In genomic region chr11:54062753-54063471, GRCm38 (mm10) we compare ENCODE assay signal across 8 mouse cellular contexts. TPM values are rescaled to one million over a fixed set of nuclear protein-coding genes. Genes with fewer than 3 reads are reported as not detected.
A peak's percentile ranks its signal among the peaks of the same experiment; 100 is the strongest.
DNase-seq lines count a peak whose midpoint lies in the region; ATAC-seq lines count a peak whose summit lies in the region.
"Had no signal": no experiment of that assay in that cellular context is flagged by ENCODE, and none has a peak within 500 bp of the region (broad histone marks: within the 10 kb centered on the region; RNA-seq: fewer than 3 reads in every experiment).

No protein-coding gene starts in this region.

- H3K9ac ChIP-seq in midbrain, embryonic 15.5 days = no peak overlapping the region
- H3K9ac ChIP-seq in embryonic facial prominence, embryonic 13.5 days = no peak overlapping the region
- H3K9ac ChIP-seq: lung, embryonic 15.5 days had no signal

- no peak overlapping the region for H3K4me3 ChIP-seq in midbrain, embryonic 15.5 days
- no peak overlapping the region for H3K4me3 ChIP-seq in midbrain, embryonic 10.5 days
- H3K4me3 ChIP-seq in embryonic facial prominence, embryonic 13.5 days = no peak overlapping the region
- H3K4me3 ChIP-seq: lung, embryonic 15.5 days had no signal

- peaks cover 20% of the 10 kb centered on the region for H3K4me1 ChIP-seq in midbrain, embryonic 15.5 days
- H3K4me1 ChIP-seq in midbrain, embryonic 10.5 days = peaks cover 49% of the 10 kb centered on the region
- H3K4me1 ChIP-seq in embryonic facial prominence, embryonic 13.5 days = peaks cover 99% of the 10 kb centered on the region

- DNase-seq in midbrain, embryonic 10.5 days (ENCODE audit: low spot score) = no peak
- DNase-seq in kidney, postnatal 14 days = peak; percentile 36
- peak; percentile 48 to 62 for DNase-seq in thymus, postnatal 36 days
- DNase-seq in cerebellum, postnatal 10 days = no peak
- DNase-seq in urinary bladder, postnatal 14 days (ENCODE audit: low spot score) = no peak

- H3K4me2 ChIP-seq in midbrain, embryonic 15.5 days = no peak overlapping the region
- no peak overlapping the region for H3K4me2 ChIP-seq in embryonic facial prominence, embryonic 13.5 days
- H3K4me2 ChIP-seq: lung, embryonic 15.5 days had no signal

- H3K9me3 ChIP-seq in midbrain, embryonic 15.5 days = no peaks in the 10 kb centered on the region
- H3K9me3 ChIP-seq in midbrain, embryonic 10.5 days (replicated peaks) = no peaks in the 10 kb centered on the region
- H3K9me3 ChIP-seq in embryonic facial prominence, embryonic 13.5 days = no peaks in the 10 kb centered on the region
- H3K9me3 ChIP-seq: lung, embryonic 15.5 days had no signal

- ATAC-seq in midbrain, embryonic 15.5 days (replicated peaks) = no peak
- ATAC-seq in embryonic facial prominence, embryonic 13.5 days (ENCODE audit: insufficient number of reproducible peaks, insufficient read depth, low FRiP score, low TSS enrichment, low read depth) = no peak

- 79% methylated on average over 9 of the region's 9 CpGs for WGBS in midbrain, embryonic 15.5 days
- WGBS in midbrain, embryonic 10.5 days = 82% methylated on average over 9 of the region's 9 CpGs
- WGBS in embryonic facial prominence, embryonic 13.5 days = 54% methylated on average over 9 of the region's 9 CpGs

- H3K27me3 ChIP-seq in midbrain, embryonic 15.5 days (replicated peaks) = no peaks in the 10 kb centered on the region
- peaks cover 18% of the 10 kb centered on the region for H3K27me3 ChIP-seq in midbrain, embryonic 10.5 days (ENCODE audit: low read depth, poor library complexity, severe bottlenecking)
- no peaks in the 10 kb centered on the region for H3K27me3 ChIP-seq in embryonic facial prominence, embryonic 13.5 days

- H3K36me3 ChIP-seq in midbrain, embryonic 15.5 days (replicated peaks) = no peaks in the 10 kb centered on the region
- H3K36me3 ChIP-seq in midbrain, embryonic 10.5 days = no peaks in the 10 kb centered on the region
- peaks cover 43% of the 10 kb centered on the region for H3K36me3 ChIP-seq in embryonic facial prominence, embryonic 13.5 days
- H3K36me3 ChIP-seq: lung, embryonic 15.5 days had no signal

- peak overlapping the region; percentile 8; the same call in 1 of the 2 replicates for H3K27ac ChIP-seq in midbrain, embryonic 15.5 days
- no peak overlapping the region for H3K27ac ChIP-seq in midbrain, embryonic 10.5 days (replicated peaks)
- peak overlapping the region; percentile 79 for H3K27ac ChIP-seq in embryonic facial prominence, embryonic 13.5 days
- H3K27ac ChIP-seq: lung, embryonic 15.5 days had no signal

RNA-seq across cellular contexts. Expression of gene Pdlim4, which starts 5.9 kb away (rescaled TPM):
- 22.3 and 26.8 TPM in 2 replicates for polyA plus RNA-seq in midbrain, embryonic 15.5 days (2015; fragmentation: Nextera tagmentation; extraction: Ambion mirVana)
- 52.4 and 57.4 TPM in 2 replicates for polyA plus RNA-seq in midbrain, embryonic 10.5 days (2016; fragmentation: Nextera tagmentation; extraction: Ambion mirVana)
- 168 and 172 TPM in 2 replicates for polyA plus RNA-seq in embryonic facial prominence, embryonic 13.5 days (2015; fragmentation: Nextera tagmentation; extraction: Ambion mirVana)

RNA-seq across cellular contexts. Expression of gene Slc22a4, which starts 35.0 kb away (rescaled TPM):
- 3.3 and 4.0 TPM in 2 replicates for polyA plus RNA-seq in midbrain, embryonic 15.5 days (2015; fragmentation: Nextera tagmentation; extraction: Ambion mirVana)
- 1.2 and 1.3 TPM in 2 replicates for polyA plus RNA-seq in midbrain, embryonic 10.5 days (2016; fragmentation: Nextera tagmentation; extraction: Ambion mirVana)
- polyA plus RNA-seq in embryonic facial prominence, embryonic 13.5 days (2015; fragmentation: Nextera tagmentation; extraction: Ambion mirVana) = 2.9 and 3.9 TPM in 2 replicates

RNA-seq across cellular contexts. Expression of gene P4ha2, which starts 37.0 kb away (rescaled TPM):
- 10.0 and 10.3 TPM in 2 replicates for polyA plus RNA-seq in midbrain, embryonic 15.5 days (2015; fragmentation: Nextera tagmentation; extraction: Ambion mirVana)
- polyA plus RNA-seq in midbrain, embryonic 10.5 days (2016; fragmentation: Nextera tagmentation; extraction: Ambion mirVana) = 25.0 and 25.2 TPM in 2 replicates
- polyA plus RNA-seq in embryonic facial prominence, embryonic 13.5 days (2015; fragmentation: Nextera tagmentation; extraction: Ambion mirVana) = 68.2 and 76.4 TPM in 2 replicates

Comparison
In these comparisons a context has a peak if more than half of its experiments do, and no peak if none do; other contexts are left out.
1. DNase-seq: peak in kidney, postnatal 14 days (single experiment) and thymus, postnatal 36 days (2 of 2); none in midbrain, embryonic 10.5 days (single experiment), cerebellum, postnatal 10 days (0 of 2) and urinary bladder, postnatal 14 days (single experiment).